50 mouse cellular contexts compared by ENCODE assay signal in the genomic region with DNA sequence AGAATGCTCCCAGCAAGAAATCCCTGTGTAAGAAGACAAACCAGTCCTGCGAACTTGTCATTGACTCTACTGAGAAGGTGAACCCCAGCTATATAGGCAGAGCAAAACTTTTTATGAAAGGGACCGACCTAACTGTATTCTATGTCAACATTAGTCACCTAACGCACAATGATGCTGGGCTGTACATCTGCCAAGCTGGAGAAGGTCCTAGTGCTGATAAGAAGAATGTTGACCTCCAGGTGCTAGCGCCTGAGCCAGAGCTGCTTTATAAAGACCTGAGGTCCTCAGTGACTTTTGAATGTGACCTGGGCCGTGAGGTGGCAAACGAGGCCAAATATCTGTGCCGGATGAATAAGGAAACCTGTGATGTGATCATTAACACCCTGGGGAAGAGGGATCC. TPM values are rescaled to one million over a fixed set of nuclear protein-coding genes. Genes with fewer than 3 reads are reported as not detected.
"Had no signal": no experiment of that assay in that cellular context is flagged by ENCODE, and none has a peak within 500 bp of the region (broad histone marks: within the 10 kb centered on the region; RNA-seq: fewer than 3 reads in every experiment).

No protein-coding gene starts in this region.

- H3K4me1 ChIP-seq: heart, embryonic 12.5 days; heart, embryonic 13.5 days; heart, embryonic 15.5 days; hindbrain, embryonic 10.5 days; hindbrain, embryonic 12.5 days; hindbrain, embryonic 13.5 days; hindbrain, embryonic 15.5 days had no signal

- H3K9me3 ChIP-seq: heart, embryonic 12.5 days; heart, embryonic 13.5 days; heart, embryonic 15.5 days; hindbrain, embryonic 10.5 days; hindbrain, embryonic 12.5 days; hindbrain, embryonic 13.5 days; hindbrain, embryonic 15.5 days; intestine, embryonic 15.5 days; kidney, embryonic 15.5 days had no signal

- H3K27ac ChIP-seq: heart, embryonic 13.5 days; heart, embryonic 15.5 days; hindbrain, embryonic 10.5 days; hindbrain, embryonic 12.5 days; hindbrain, embryonic 13.5 days; hindbrain, embryonic 14.5 days; hindbrain, embryonic 15.5 days; hindbrain, postnatal 0 days; intestine, embryonic 15.5 days; kidney, embryonic 15.5 days; kidney, postnatal 0 days; layer of hippocampus, adult 2 months had no signal

- H3K4me2 ChIP-seq: heart, embryonic 11.5 days; heart, embryonic 12.5 days; heart, embryonic 13.5 days; heart, embryonic 15.5 days; hindbrain, embryonic 12.5 days; hindbrain, embryonic 13.5 days; hindbrain, embryonic 14.5 days; hindbrain, embryonic 15.5 days; intestine, embryonic 15.5 days; kidney, embryonic 15.5 days had no signal

- ATAC-seq: hindbrain, embryonic 16.5 days; hindbrain, postnatal 0 days; inflammation-experienced regulatory T-cells, adult 6 months; intestine, embryonic 15.5 days; intestine, embryonic 16.5 days; intestine, postnatal 0 days had no signal

- DNase-seq: heart, postnatal 10 days; heart, postnatal 14 days; heart, postnatal 36 days; heart, postnatal 4 days; kidney, adult 11 months; kidney, adult 18-20 months; kidney, adult 2 months; kidney, adult 8-10 months; kidney, adult 9 months; kidney, postnatal 10 days; kidney, postnatal 14 days; kidney, postnatal 25 days; kidney, postnatal 36 days; kidney, postnatal 4 days; layer of hippocampus, adult 9-11 months; layer of hippocampus, postnatal 36 days had no signal

- H3K4me3 ChIP-seq: heart, embryonic 12.5 days; heart, embryonic 13.5 days; heart, embryonic 15.5 days; hindbrain, embryonic 10.5 days; hindbrain, embryonic 12.5 days; hindbrain, embryonic 13.5 days; hindbrain, embryonic 15.5 days; intestine, embryonic 15.5 days; kidney, embryonic 15.5 days; layer of hippocampus, adult 2 months had no signal

- H3K36me3 ChIP-seq: heart, embryonic 12.5 days; heart, embryonic 13.5 days; heart, embryonic 15.5 days; hindbrain, embryonic 10.5 days; hindbrain, embryonic 12.5 days; hindbrain, embryonic 13.5 days; hindbrain, embryonic 15.5 days; intestine, embryonic 15.5 days; kidney, embryonic 15.5 days had no signal

- H3K9ac ChIP-seq: heart, embryonic 12.5 days; heart, embryonic 13.5 days; heart, embryonic 15.5 days; hindbrain, embryonic 12.5 days; hindbrain, embryonic 13.5 days; hindbrain, embryonic 14.5 days; hindbrain, embryonic 15.5 days; intestine, embryonic 15.5 days; kidney, embryonic 15.5 days had no signal

- H3K27me3 ChIP-seq: heart, embryonic 15.5 days; hindbrain, embryonic 12.5 days; hindbrain, embryonic 13.5 days; hindbrain, embryonic 15.5 days; intestine, embryonic 15.5 days; kidney, embryonic 15.5 days had no signal

RNA-seq across cellular contexts. Expression of a gene that starts 18.0 kb away (rescaled TPM):
- total RNA-seq: heart, postnatal 10 days; heart, postnatal 25 days; heart, postnatal 36 days; heart, postnatal 4 days; hematopoietic stem cell, adult 5-6 weeks; hindbrain, postnatal 0 days; layer of hippocampus, adult 18-20 months; layer of hippocampus, adult 2 months; layer of hippocampus, adult 8-10 months; layer of hippocampus, postnatal 10 days; layer of hippocampus, postnatal 14 days; layer of hippocampus, postnatal 25 days; layer of hippocampus, postnatal 36 days had no signal
- polyA plus RNA-seq: heart, embryonic 11.5 days; heart, embryonic 12.5 days; heart, embryonic 13.5 days; heart, embryonic 15.5 days; hindbrain, embryonic 10.5 days; hindbrain, embryonic 11.5 days; hindbrain, embryonic 12.5 days; hindbrain, embryonic 13.5 days; hindbrain, embryonic 14.5 days; hindbrain, embryonic 15.5 days; hindbrain, embryonic 16.5 days; hindbrain, postnatal 0 days; kidney, embryonic 14.5 days; kidney, embryonic 16.5 days had no signal

RNA-seq across cellular contexts. Expression of a gene that starts 21.0 kb away (rescaled TPM):
- total RNA-seq: hematopoietic stem cell, adult 5-6 weeks; layer of hippocampus, adult 18-20 months; layer of hippocampus, adult 8-10 months; layer of hippocampus, postnatal 10 days; layer of hippocampus, postnatal 36 days had no signal
- polyA plus RNA-seq: hindbrain, embryonic 10.5 days; hindbrain, embryonic 11.5 days; hindbrain, embryonic 12.5 days; kidney, embryonic 14.5 days had no signal

RNA-seq across cellular contexts. Expression of a gene that starts 42.7 kb away (rescaled TPM):
- total RNA-seq: heart, adult 8-10 months; heart, postnatal 10 days; heart, postnatal 14 days; heart, postnatal 25 days; heart, postnatal 36 days; heart, postnatal 4 days; hematopoietic stem cell, adult 5-6 weeks; hindbrain, postnatal 0 days; layer of hippocampus, adult 18-20 months; layer of hippocampus, adult 2 months; layer of hippocampus, adult 8-10 months; layer of hippocampus, postnatal 10 days; layer of hippocampus, postnatal 14 days; layer of hippocampus, postnatal 25 days; layer of hippocampus, postnatal 36 days had no signal
- polyA plus RNA-seq: heart, embryonic 11.5 days; heart, embryonic 12.5 days; heart, embryonic 13.5 days; heart, embryonic 14.5 days; heart, embryonic 15.5 days; heart, embryonic 16.5 days; heart, postnatal 0 days; hindbrain, embryonic 10.5 days; hindbrain, embryonic 11.5 days; hindbrain, embryonic 12.5 days; hindbrain, embryonic 13.5 days; hindbrain, embryonic 14.5 days; hindbrain, embryonic 15.5 days; hindbrain, embryonic 16.5 days; hindbrain, postnatal 0 days; inflammation-experienced regulatory T-cells, adult 6 months; intestine, embryonic 14.5 days; intestine, embryonic 15.5 days; intestine, embryonic 16.5 days; intestine, postnatal 0 days; kidney, embryonic 14.5 days; kidney, embryonic 16.5 days; kidney, postnatal 0 days; large intestine, adult 2 months had no signal

RNA-seq across cellular contexts. Expression of a gene that starts 43.8 kb away (rescaled TPM):
- total RNA-seq: hematopoietic stem cell, adult 5-6 weeks; hindbrain, postnatal 0 days; layer of hippocampus, adult 18-20 months; layer of hippocampus, adult 2 months; layer of hippocampus, adult 8-10 months; layer of hippocampus, postnatal 10 days; layer of hippocampus, postnatal 14 days; layer of hippocampus, postnatal 25 days; layer of hippocampus, postnatal 36 days had no signal
- polyA plus RNA-seq: heart, embryonic 13.5 days; heart, embryonic 16.5 days; hindbrain, embryonic 10.5 days; hindbrain, embryonic 11.5 days; hindbrain, embryonic 12.5 days; hindbrain, embryonic 13.5 days; hindbrain, embryonic 14.5 days; hindbrain, embryonic 15.5 days; hindbrain, embryonic 16.5 days; hindbrain, postnatal 0 days; kidney, embryonic 14.5 days; kidney, embryonic 15.5 days; kidney, embryonic 16.5 days had no signal
